Mouse (Mus musculus) 3T3-L1 (cell line): ENCODE measurements at regions not wholly inside any gene's neighbourhood (a gene's known extent, or its start where the extent isn't known, plus 50 kb on each side); places are given as distances from the start of the nearest gene placed in this dataset.

Source experiments
- DNase-seq: peaks from one replicate; pipeline ENCODE4 v3.0.0-alpha.2; 2015; ENCODE audit warnings: low read depth, low spot score

- DNase-seq: no peak
These were observed 260.2 kb downstream of the Bcor start for GRCm38 (mm10) chrX:11899914-11900313.

- DNase-seq: no peak
These were observed 258.4 kb downstream of the Bcor start for GRCm38 (mm10) chrX:11901791-11902190.

- peak; percentile 50 for DNase-seq
These were observed 256.9 kb downstream of the Bcor start for GRCm38 (mm10) chrX:11903116-11903700.

GRCm38 (mm10) chrX:11905231-11905630 is 254.9 kb downstream of the Bcor start:
- DNase-seq: no peak

GRCm38 (mm10) chrX:11907167-11907566 is 253.0 kb downstream of the Bcor start:
- DNase-seq: peak; percentile 21

- no peak for DNase-seq
These were observed 244.2 kb downstream of the Bcor start for GRCm38 (mm10) chrX:11915984-11916383.

- no peak for DNase-seq
These were observed 239.9 kb downstream of the Bcor start for GRCm38 (mm10) chrX:11920231-11920630.

GRCm38 (mm10) chrX:11924639-11925302 is 235.4 kb downstream of the Bcor start:
- DNase-seq: no peak

GRCm38 (mm10) chrX:11926868-11927535 is 233.2 kb downstream of the Bcor start:
- DNase-seq: no peak

GRCm38 (mm10) chrX:11929448-11929847 is 230.7 kb downstream of the Bcor start:
- peak; percentile 92 for DNase-seq

- DNase-seq: peak; percentile 50
These were observed 228.7 kb downstream of the Bcor start for GRCm38 (mm10) chrX:11931432-11931831.

GRCm38 (mm10) chrX:11935337-11935736 is 224.8 kb downstream of the Bcor start:
- DNase-seq: peak; percentile 52

- DNase-seq: peak; percentile 33
These were observed 219.9 kb downstream of the Bcor start for GRCm38 (mm10) chrX:11940246-11940645.

GRCm38 (mm10) chrX:11943367-11943766 is 216.8 kb downstream of the Bcor start:
- peak; percentile 71 for DNase-seq

- DNase-seq: no peak
These were observed 215.6 kb downstream of the Bcor start for GRCm38 (mm10) chrX:11944574-11944973.

- no peak for DNase-seq
These were observed 214.9 kb downstream of the Bcor start for GRCm38 (mm10) chrX:11945280-11945679.

- peak; percentile 85 for DNase-seq
These were observed 208.0 kb downstream of the Bcor start for GRCm38 (mm10) chrX:11952193-11952592.

- no peak for DNase-seq
These were observed 204.0 kb downstream of the Bcor start for GRCm38 (mm10) chrX:11956194-11956593.

GRCm38 (mm10) chrX:11957011-11957410 is 203.1 kb downstream of the Bcor start:
- no peak for DNase-seq

- DNase-seq: peak; percentile 69
These were observed 200.1 kb downstream of the Bcor start for GRCm38 (mm10) chrX:11959871-11960552.

GRCm38 (mm10) chrX:11961350-11961749 is 198.8 kb downstream of the Bcor start:
- peak; percentile 65 for DNase-seq

GRCm38 (mm10) chrX:11964428-11964827 is 195.7 kb downstream of the Bcor start:
- DNase-seq: no peak
